Mouse (Mus musculus) small intestine, adult 2 months (tissue): ENCODE data around the gene Cyp2c55.

Experiments used
- CTCF ChIP-seq: fragments of 200-500 bp; IDR thresholded peaks from 2 replicates; pipeline ENCODE4 v1.5.1; 2012; ENCODE audit warnings: low read depth, mild to moderate bottlenecking, control low read depth, inconsistent platforms, low read length, moderate library complexity, mixed read lengths; ENCODE audit not compliant: insufficient replicate concordance, insufficient read length; ENCODE audit errors: extremely low read depth
- POLR2A ChIP-seq: fragments of 200-500 bp; IDR thresholded peaks from 2 replicates; pipeline ENCODE4 v1.6.1; 2012; ENCODE audit warnings: low read depth, mild to moderate bottlenecking, control low read depth, inconsistent platforms, low read length, moderate library complexity

GRCm38 (mm10) chr19:39005132-39005531, 1.7 kb upstream of the Cyp2c55 start:
- TF ChIP-seq POLR2A, result no peak
- no peak for TF ChIP-seq CTCF
